Mouse (Mus musculus) testis, adult 2 months (tissue): ENCODE data around the gene Eif2ak3.

Experiments
- CTCF ChIP-seq: fragments of 200-500 bp; IDR thresholded peaks from 2 replicates; pipeline ENCODE4 v1.5.1; 2012; ENCODE audit warnings: low read depth, mild to moderate bottlenecking, inconsistent platforms, low read length, moderate library complexity; ENCODE audit not compliant: control insufficient read depth, insufficient read depth, insufficient replicate concordance
- POLR2A ChIP-seq: fragments of 200-500 bp; IDR thresholded peaks from 2 replicates; pipeline ENCODE4 v1.6.1; 2012; ENCODE audit warnings: low read depth, mild to moderate bottlenecking, inconsistent platforms, low read length, moderate library complexity; ENCODE audit not compliant: control insufficient read depth

DNA sequence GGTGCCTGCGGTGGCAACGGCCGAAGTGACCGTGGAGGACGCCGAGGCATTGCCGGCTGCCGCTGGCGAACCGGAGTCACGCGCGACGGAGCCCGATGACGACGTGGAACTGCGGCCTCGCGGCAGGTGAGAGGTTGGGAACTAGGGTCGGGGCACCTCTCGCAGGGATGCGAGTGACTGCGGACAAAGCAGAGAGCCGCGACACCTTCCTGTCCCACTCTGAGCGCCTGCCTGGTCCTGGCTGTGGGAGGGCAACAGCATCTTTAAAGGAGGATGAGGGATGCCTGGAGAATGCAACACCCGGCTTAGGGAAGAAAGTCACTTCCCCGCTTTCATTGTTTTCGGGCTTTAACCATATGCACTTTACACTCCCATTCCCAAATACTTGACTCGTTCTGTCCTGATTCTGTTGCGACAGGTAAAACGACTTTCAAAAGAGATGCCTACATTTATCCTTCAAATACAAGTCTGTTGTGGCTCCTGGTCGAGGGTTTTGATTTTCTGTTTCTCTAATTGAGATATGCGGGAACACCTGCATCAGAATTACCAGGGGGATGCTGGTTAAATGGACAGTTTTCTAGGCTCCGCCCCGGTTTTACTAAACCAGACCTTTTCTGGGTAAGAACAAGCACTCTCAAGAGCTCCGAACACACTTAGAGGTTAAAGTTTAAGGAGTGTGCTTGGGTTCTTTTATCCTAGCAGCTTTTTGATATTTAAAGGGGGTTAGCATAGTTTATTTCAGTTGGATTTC lies 756 bp downstream of the Eif2ak3 start:
- TF ChIP-seq CTCF = no peak
- TF ChIP-seq POLR2A = no peak; the same call in 1 of the 2 replicates
